Mouse (Mus musculus): ENCODE results near the gene Lrwd1. TPM values are rescaled to one million over a fixed set of nuclear protein-coding genes. Genes with fewer than 3 reads are reported as not detected.

Gene Lrwd1
- total and polyA plus RNA-seq, 2 experiments from 2014 or later = 16.8 to 35.8 TPM

DNA sequence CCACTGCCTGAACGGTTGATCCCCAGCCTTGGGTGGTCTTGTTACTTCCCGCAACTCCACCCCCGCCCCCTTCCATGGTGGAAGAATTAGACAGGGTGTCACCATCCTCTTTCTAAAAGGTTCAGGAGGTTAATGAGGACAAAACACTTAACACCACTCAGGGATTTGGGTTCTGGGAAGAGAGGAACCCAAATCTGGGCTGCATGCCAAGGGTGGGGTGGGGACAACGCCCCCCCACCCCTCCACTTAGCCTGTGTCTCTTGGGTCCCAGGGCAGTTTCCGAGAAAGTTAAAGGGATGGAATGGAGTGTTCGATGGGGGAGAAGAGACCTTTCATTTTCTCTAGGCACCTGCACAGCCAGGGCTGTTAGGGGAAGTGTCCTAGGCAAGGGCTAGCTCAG, 62.8 kb downstream of the Lrwd1 start:
- Histone ChIP-seq H3K27ac (no peak overlapping the region), H3K27me3 (ENCODE audit: insufficient read depth, low read length) (no peaks in the 10 kb centered on the region), H3K4me1 (ENCODE audit: insufficient read depth, low read length) (no peaks in the 10 kb centered on the region), H3K36me3 (ENCODE audit: insufficient read depth, low read length) (no peaks in the 10 kb centered on the region), H3K9ac (replicated peaks; ENCODE audit: low read length) (no peak overlapping the region), H3K4me2 (ENCODE audit: low read depth, low read length) (no peak overlapping the region), H3K9me3 (ENCODE audit: low read length) (no peaks in the 10 kb centered on the region), H3K4me3 (ENCODE audit: low read length) (no peak overlapping the region)
- 59% methylated on average over 6 of the region's 6 CpGs for WGBS
- DNase-seq (ENCODE audit: low spot score) = no peak
- no peak for ATAC-seq
- no peak for TF ChIP-seq CTCF (IDR thresholded peaks at IDR 0.05; ENCODE audit: low read depth)

Small RNA genes within 50 kb of the gene (microRNA-seq; reads per million reads assigned to microRNA genes)
- gene Mir7035 = 1.8 to 2.1 reads per million in 2 experiments

Other genes with a start within 250 kb of the Lrwd1 start
- gene Hspb1, start 248.2 kb downstream of the Lrwd1 start, total RNA-seq (2014; rRNA removed) = 29.4 and 29.6 TPM in 2 replicates
- gene Hspb1, start 248.2 kb downstream of the Lrwd1 start, polyA plus RNA-seq (2015; fragmentation: Nextera tagmentation; extraction: Ambion mirVana) = 28.0 and 30.0 TPM in 2 replicates
- 334 and 336 TPM in 2 replicates for gene Ywhag, start 201.5 kb downstream of the Lrwd1 start, total RNA-seq (2014; rRNA removed)
- gene Ywhag, start 201.5 kb downstream of the Lrwd1 start, polyA plus RNA-seq (2015; fragmentation: Nextera tagmentation; extraction: Ambion mirVana) = 734 and 782 TPM in 2 replicates
- gene Ssc4d, start 161.5 kb downstream of the Lrwd1 start, total RNA-seq (2014; rRNA removed) = 6.5 and 18.9 TPM in 2 replicates
- 3.6 and 3.8 TPM in 2 replicates for gene Ssc4d, start 161.5 kb downstream of the Lrwd1 start, polyA plus RNA-seq (2015; fragmentation: Nextera tagmentation; extraction: Ambion mirVana)
- gene Zp3, start 156.0 kb downstream of the Lrwd1 start, total RNA-seq (2014; rRNA removed) = 0.10 TPM in 1 of 2 replicates, not detected in the other
- 0.18 and 0.39 TPM in 2 replicates for gene Zp3, start 156.0 kb downstream of the Lrwd1 start, polyA plus RNA-seq (2015; fragmentation: Nextera tagmentation; extraction: Ambion mirVana)
- 23.5 and 28.6 TPM in 2 replicates for gene Dtx2, start 141.3 kb downstream of the Lrwd1 start, total RNA-seq (2014; rRNA removed)
- 17.4 and 17.9 TPM in 2 replicates for gene Dtx2, start 141.3 kb downstream of the Lrwd1 start, polyA plus RNA-seq (2015; fragmentation: Nextera tagmentation; extraction: Ambion mirVana)
- gene Upk3b, start 97.6 kb downstream of the Lrwd1 start, total RNA-seq (2014; rRNA removed) = not detected in 2 replicates
- not detected in 2 replicates for gene Upk3b, start 97.6 kb downstream of the Lrwd1 start, polyA plus RNA-seq (2015; fragmentation: Nextera tagmentation; extraction: Ambion mirVana)
- gene Upk3bl, start 81.6 kb downstream of the Lrwd1 start, total RNA-seq (2014; rRNA removed) = not detected in 2 replicates
- gene Upk3bl, start 81.6 kb downstream of the Lrwd1 start, polyA plus RNA-seq (2015; fragmentation: Nextera tagmentation; extraction: Ambion mirVana) = 0.14 TPM in 1 of 2 replicates, not detected in the other
- 27.0 and 27.5 TPM in 2 replicates for gene Rasa4, start 52.2 kb downstream of the Lrwd1 start, total RNA-seq (2014; rRNA removed)
- 19.2 and 19.4 TPM in 2 replicates for gene Rasa4, start 52.2 kb downstream of the Lrwd1 start, polyA plus RNA-seq (2015; fragmentation: Nextera tagmentation; extraction: Ambion mirVana)
- 94.2 and 159 TPM in 2 replicates for gene Polr2j, start 19.4 kb downstream of the Lrwd1 start, total RNA-seq (2014; rRNA removed)
- gene Polr2j, start 19.4 kb downstream of the Lrwd1 start, polyA plus RNA-seq (2015; fragmentation: Nextera tagmentation; extraction: Ambion mirVana) = 235 and 245 TPM in 2 replicates
- gene Alkbh4, start 72 bp upstream of the Lrwd1 start, total RNA-seq (2014; rRNA removed) = 17.6 and 21.9 TPM in 2 replicates
- gene Alkbh4, start 72 bp upstream of the Lrwd1 start, polyA plus RNA-seq (2015; fragmentation: Nextera tagmentation; extraction: Ambion mirVana) = 15.2 and 15.4 TPM in 2 replicates
- gene Orai2, start 34.6 kb upstream of the Lrwd1 start, total RNA-seq (2014; rRNA removed) = 122 and 148 TPM in 2 replicates
- gene Orai2, start 34.6 kb upstream of the Lrwd1 start, polyA plus RNA-seq (2015; fragmentation: Nextera tagmentation; extraction: Ambion mirVana) = 50.6 and 56.8 TPM in 2 replicates
- 11.2 and 15.1 TPM in 2 replicates for gene Prkrip1, start 62.9 kb upstream of the Lrwd1 start, total RNA-seq (2014; rRNA removed)
- gene Prkrip1, start 62.9 kb upstream of the Lrwd1 start, polyA plus RNA-seq (2015; fragmentation: Nextera tagmentation; extraction: Ambion mirVana) = 58.7 and 59.0 TPM in 2 replicates
- 41.7 and 49.6 TPM in 2 replicates for gene Sh2b2, start 110.5 kb upstream of the Lrwd1 start, total RNA-seq (2014; rRNA removed)
- 14.4 and 15.3 TPM in 2 replicates for gene Sh2b2, start 110.5 kb upstream of the Lrwd1 start, polyA plus RNA-seq (2015; fragmentation: Nextera tagmentation; extraction: Ambion mirVana)